Mouse (Mus musculus): ENCODE results near the gene Itgb5. TPM values are rescaled to one million over a fixed set of nuclear protein-coding genes. Genes with fewer than 3 reads are reported as not detected.

The Itgb5 gene
- polyA plus RNA-seq, 1 experiment from 2014 or later = 20.0 TPM

- no peak for ATAC-seq
- Histone ChIP-seq H3K4me3 (no peak overlapping the region), H3K4me2 (no peak overlapping the region), H3K27ac (peak overlapping the region; percentile 38; the same call in 1 of the 2 replicates), H3K9me3 (replicated peaks) (no peaks in the 10 kb centered on the region), H3K36me3 (peaks cover 6% of the 10 kb centered on the region), H3K27me3 (replicated peaks) (no peaks in the 10 kb centered on the region), H3K4me1 (0 out of 2 replicates have a peak, but pooled peaks cover 10% of the 10 kb centered on the region), H3K9ac (no peak overlapping the region)
- 65% methylated on average over 17 of the region's 17 CpGs for WGBS (ENCODE audit: insufficient replicate concordance)
Measured at GRCm38 (mm10) chr16:33947664-33948571, 118.5 kb downstream of the Itgb5 start.

- Histone ChIP-seq H3K9ac (no peak overlapping the region), H3K27ac (no peak overlapping the region), H3K36me3 (peaks cover 31% of the 10 kb centered on the region), H3K4me3 (no peak overlapping the region), H3K4me2 (no peak overlapping the region), H3K9me3 (replicated peaks) (no peaks in the 10 kb centered on the region), H3K4me1 (0 out of 2 replicates have a peak, but pooled peaks cover 10% of the 10 kb centered on the region), H3K27me3 (replicated peaks) (no peaks in the 10 kb centered on the region)
- no peak for ATAC-seq
- 64% methylated on average over 6 of the region's 6 CpGs for WGBS (ENCODE audit: insufficient replicate concordance)
Measured at GRCm38 (mm10) chr16:33950386-33950785, 120.9 kb downstream of the Itgb5 start.

GRCm38 (mm10) chr16:33950830-33951229 lies 121.4 kb downstream of the Itgb5 start:
- no peak overlapping the region for H3K9ac ChIP-seq
- H3K9me3 ChIP-seq (replicated peaks) = no peaks in the 10 kb centered on the region
- ATAC-seq = peak; percentile 40; the same call in 1 of the 2 replicates
- no peak overlapping the region for H3K4me3 ChIP-seq
- 0 out of 2 replicates have a peak, but pooled peaks cover 8% of the 10 kb centered on the region for H3K4me1 ChIP-seq
- no peak overlapping the region for H3K4me2 ChIP-seq
- 27% methylated on average over 4 of the region's 4 CpGs for WGBS (ENCODE audit: insufficient replicate concordance)
- no peaks in the 10 kb centered on the region for H3K27me3 ChIP-seq (replicated peaks)
- H3K27ac ChIP-seq = no peak overlapping the region
- H3K36me3 ChIP-seq = peaks cover 35% of the 10 kb centered on the region

GRCm38 (mm10) chr16:33953008-33953407 lies 123.5 kb downstream of the Itgb5 start:
- no peaks in the 10 kb centered on the region for H3K9me3 ChIP-seq (replicated peaks)
- H3K36me3 ChIP-seq = peaks cover 57% of the 10 kb centered on the region
- no peak overlapping the region for H3K27ac ChIP-seq
- 79% methylated on average over 4 of the region's 4 CpGs for WGBS (ENCODE audit: insufficient replicate concordance)
- H3K27me3 ChIP-seq (replicated peaks) = no peaks in the 10 kb centered on the region
- H3K4me2 ChIP-seq = no peak overlapping the region
- no peak overlapping the region for H3K4me3 ChIP-seq
- ATAC-seq = no peak
- H3K9ac ChIP-seq = no peak overlapping the region
- no peaks in the 10 kb centered on the region for H3K4me1 ChIP-seq

- 52% methylated on average over 1 of the region's 1 CpGs for WGBS (ENCODE audit: insufficient replicate concordance)
- Histone ChIP-seq H3K27ac (no peak overlapping the region), H3K36me3 (peaks cover 75% of the 10 kb centered on the region), H3K9me3 (replicated peaks) (no peaks in the 10 kb centered on the region), H3K27me3 (replicated peaks) (no peaks in the 10 kb centered on the region), H3K9ac (no peak overlapping the region), H3K4me3 (no peak overlapping the region), H3K4me2 (no peak overlapping the region), H3K4me1 (no peaks in the 10 kb centered on the region)
- ATAC-seq = no peak
Measured at GRCm38 (mm10) chr16:33954793-33955192, 125.3 kb downstream of the Itgb5 start.

- Histone ChIP-seq H3K9me3 (replicated peaks) (no peaks in the 10 kb centered on the region), H3K4me3 (no peak overlapping the region), H3K36me3 (peaks cover 54% of the 10 kb centered on the region), H3K9ac (no peak overlapping the region), H3K27ac (no peak overlapping the region), H3K27me3 (replicated peaks) (no peaks in the 10 kb centered on the region), H3K4me1 (peaks cover 43% of the 10 kb centered on the region), H3K4me2 (no peak overlapping the region)
- ATAC-seq = no peak
- 80% methylated on average over 6 of the region's 6 CpGs for WGBS (ENCODE audit: insufficient replicate concordance)
Measured at GRCm38 (mm10) chr16:33963509-33963908, 134.0 kb downstream of the Itgb5 start.

- peak; percentile 11; the same call in 1 of the 2 replicates for ATAC-seq
- WGBS (ENCODE audit: insufficient replicate concordance) = 7% methylated on average over 15 of the region's 15 CpGs
- Histone ChIP-seq H3K9me3 (replicated peaks) (no peaks in the 10 kb centered on the region), H3K4me1 (peaks cover 38% of the 10 kb centered on the region), H3K9ac (peak overlapping the region; percentile 84), H3K4me2 (peak overlapping the region; percentile 78), H3K27ac (peak overlapping the region; percentile 76), H3K36me3 (peaks cover 29% of the 10 kb centered on the region), H3K27me3 (replicated peaks) (no peaks in the 10 kb centered on the region), H3K4me3 (peak overlapping the region; percentile 87)
Measured at GRCm38 (mm10) chr16:33965878-33966537, 136.5 kb downstream of the Itgb5 start.

GRCm38 (mm10) chr16:33966538-33967282 lies 137.2 kb downstream of the Itgb5 start, which contains the start of gene Umps:
Gene Umps, minus strand, starts transcription at chr16:33967038.
- Histone ChIP-seq H3K4me3 (peak within 1 kb of the TSS; percentile 87), H3K36me3 (peaks cover 22% of the 10 kb centered on the region), H3K27me3 (replicated peaks) (no peaks in the 10 kb centered on the region), H3K9ac (peak within 1 kb of the TSS; percentile 84), H3K27ac (peak within 1 kb of the TSS; percentile 76), H3K4me1 (peaks cover 31% of the 10 kb centered on the region), H3K4me2 (peak within 1 kb of the TSS; percentile 78), H3K9me3 (replicated peaks) (no peaks in the 10 kb centered on the region)
- ATAC-seq = peak; percentile 88
- WGBS (ENCODE audit: insufficient replicate concordance) = 1% methylated on average over 44 of the region's 44 CpGs

GRCm38 (mm10) chr16:33967283-33967640 lies 137.8 kb downstream of the Itgb5 start:
- peak overlapping the region; percentile 84 for H3K9ac ChIP-seq
- H3K4me1 ChIP-seq = peaks cover 28% of the 10 kb centered on the region
- peak; percentile 74 for ATAC-seq
- WGBS (ENCODE audit: insufficient replicate concordance) = 25% methylated on average over 2 of the region's 2 CpGs
- H3K4me2 ChIP-seq = peak overlapping the region; percentile 78
- no peaks in the 10 kb centered on the region for H3K9me3 ChIP-seq (replicated peaks)
- H3K27me3 ChIP-seq (replicated peaks) = no peaks in the 10 kb centered on the region
- peaks cover 17% of the 10 kb centered on the region for H3K36me3 ChIP-seq
- H3K27ac ChIP-seq = peak overlapping the region; percentile 76
- peak overlapping the region; percentile 87 for H3K4me3 ChIP-seq

- WGBS (ENCODE audit: insufficient replicate concordance) = 60% methylated on average over 2 of the region's 2 CpGs
- Histone ChIP-seq H3K4me3 (no peak overlapping the region), H3K4me2 (no peak overlapping the region), H3K4me1 (no peaks in the 10 kb centered on the region), H3K27ac (no peak overlapping the region), H3K27me3 (replicated peaks) (0 out of 2 replicates have a peak, but pooled peaks cover 3% of the 10 kb centered on the region), H3K36me3 (no peaks in the 10 kb centered on the region), H3K9me3 (replicated peaks) (no peaks in the 10 kb centered on the region; the same call in 1 of the 2 replicates), H3K9ac (no peak overlapping the region)
- no peak for ATAC-seq
Measured at GRCm38 (mm10) chr16:33979855-33980254, 150.4 kb downstream of the Itgb5 start.

GRCm38 (mm10) chr16:33983712-33984111 lies 154.2 kb downstream of the Itgb5 start:
- H3K27me3 ChIP-seq (replicated peaks) = 0 out of 2 replicates have a peak, but pooled peaks cover 3% of the 10 kb centered on the region
- ATAC-seq = no peak
- 90% methylated on average over 6 of the region's 6 CpGs for WGBS (ENCODE audit: insufficient replicate concordance)
- H3K9me3 ChIP-seq (replicated peaks) = no peaks in the 10 kb centered on the region
- H3K9ac ChIP-seq = no peak overlapping the region
- H3K4me3 ChIP-seq = no peak overlapping the region
- H3K4me2 ChIP-seq = no peak overlapping the region
- peaks cover 4% of the 10 kb centered on the region; the same call in 1 of the 2 replicates for H3K4me1 ChIP-seq
- no peaks in the 10 kb centered on the region for H3K36me3 ChIP-seq
- no peak overlapping the region for H3K27ac ChIP-seq
